Mouse (Mus musculus): Measurements from ENCODE around the gene Zfp935.

DNA sequence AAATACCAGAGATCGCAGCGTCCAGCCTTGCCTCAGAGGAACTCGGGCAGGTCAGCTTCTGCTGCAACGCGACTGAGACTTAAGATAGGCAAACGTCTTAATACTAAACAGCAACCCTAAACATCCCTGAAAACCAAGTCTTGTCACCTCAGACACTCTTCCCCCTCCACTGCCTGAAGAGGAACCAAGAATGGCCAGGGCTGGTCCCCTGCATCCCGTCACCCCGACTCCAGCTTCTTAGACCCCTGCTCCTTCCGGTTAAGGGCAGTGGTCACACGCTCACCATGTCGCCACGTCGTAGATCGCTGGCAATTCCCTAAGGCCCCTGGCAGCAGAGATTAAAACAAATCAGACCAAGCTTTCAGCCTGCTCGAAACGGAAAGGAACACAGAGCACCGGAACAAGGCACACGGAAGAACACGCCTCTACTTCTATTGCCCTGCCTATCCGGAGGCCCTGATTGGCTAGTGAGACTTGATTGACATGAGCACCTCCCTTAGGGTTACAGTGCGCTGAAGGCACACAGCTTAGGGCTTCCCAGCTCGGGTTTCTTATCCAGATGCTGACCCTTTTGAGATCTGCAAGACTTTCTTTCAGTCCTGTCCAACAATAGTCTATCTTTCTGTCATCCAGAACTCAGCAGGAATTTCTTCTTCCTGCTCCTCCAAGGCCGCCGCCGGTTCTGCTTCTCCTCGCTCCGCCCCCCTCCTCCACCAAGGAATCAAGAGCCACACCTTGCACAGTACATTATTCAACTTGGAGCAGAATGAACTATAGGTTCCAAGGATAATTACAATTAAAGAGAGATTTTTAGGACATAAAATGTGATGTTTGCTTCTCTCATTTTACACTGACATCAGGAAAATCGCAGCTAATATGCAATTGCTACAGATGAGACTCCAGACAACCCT is 91.6 kb downstream of the Zfp935 start, which contains the start of gene Gm49359:
- TF ChIP-seq KAT2A (IDR thresholded peaks at IDR 0.05; ENCODE audit: insufficient replicate concordance, low read length) (peak; percentile 70; the same call in 1 of the 2 replicates), POLR2A (IDR thresholded peaks at IDR 0.05; ENCODE audit: low read depth, low read length) (peak; percentile 67)

Data from CH12.LX (cell line).